Mouse (Mus musculus) G1E (cell line): Measurements from ENCODE around the gene Tex26. TPM values are rescaled to one million over a fixed set of nuclear protein-coding genes. Genes with fewer than 3 reads are reported as not detected.

Experiments used
- ATAC-seq: 2 replicates; pipeline ENCODE4 v1.8.0; 2016; ENCODE audit warnings: mild to moderate bottlenecking; ENCODE audit not compliant: insufficient number of reproducible peaks, poor library complexity, low FRiP score, severe bottlenecking; ENCODE audit errors: extremely low read depth
- DNase-seq: peaks from one replicate; pipeline ENCODE4 v3.0.0; 2012; ENCODE audit warnings: low spot score
- H3K27me3 ChIP-seq: 2 replicates; pipeline ENCODE4 v1.6.1; 2012; ENCODE audit warnings: mild to moderate bottlenecking, low read length, inconsistent platforms; ENCODE audit not compliant: insufficient read depth
- H3K36me3 ChIP-seq: replicated peaks from 2 replicates; pipeline ENCODE3; 2012; ENCODE audit warnings: mild to moderate bottlenecking, inconsistent platforms
- H3K4me1 ChIP-seq: 2 replicates; pipeline ENCODE4 v1.6.1; 2012; ENCODE audit warnings: low read depth, low read length, inconsistent platforms, mixed read lengths; ENCODE audit not compliant: insufficient read depth
- H3K4me3 ChIP-seq: 2 replicates; pipeline ENCODE4 v1.5.1; 2012; ENCODE audit warnings: low read depth, mild to moderate bottlenecking, inconsistent platforms, low read length, moderate library complexity, mixed read lengths
- H3K9me3 ChIP-seq: replicated peaks from 2 replicates; pipeline ENCODE4 v1.6.1; 2012; ENCODE audit warnings: inconsistent platforms
- CTCF ChIP-seq: IDR thresholded peaks from 2 replicates; pipeline ENCODE4 v1.5.1; 2012; ENCODE audit warnings: low read depth, low read length, inconsistent platforms, mixed read lengths
- GATA1 ChIP-seq: IDR thresholded peaks from 2 replicates; pipeline ENCODE4 v1.6.1; 2012; ENCODE audit warnings: borderline replicate concordance, low read length, inconsistent platforms, mixed read lengths
- GATA2 ChIP-seq: IDR thresholded peaks from 2 replicates; pipeline ENCODE4 v1.6.1; 2012; ENCODE audit warnings: low read depth, low read length, inconsistent platforms, borderline replicate concordance
- POLR2AphosphoS5 ChIP-seq: IDR thresholded peaks from 2 replicates; pipeline ENCODE4 v1.6.1; 2012; ENCODE audit warnings: low read depth, low read length, inconsistent platforms; ENCODE audit not compliant: insufficient replicate concordance
- TAL1 ChIP-seq: conservative IDR thresholded peaks from 2 replicates; pipeline ENCODE4 v1.6.1; 2012; ENCODE audit warnings: low read depth, low read length, inconsistent platforms, mixed read lengths
- polyA plus RNA-seq: library from polyadenylated mRNA; stranded (reverse); fragments of >175 nt; gene quantifications from 2 replicates; pipeline ENCODE4 v1.2.3, GENCODE M21; 2012
- total RNA-seq, 2 experiments: library from RNA; stranded (forward) in 1 of 2; stranded (reverse) in 1 of 2; fragments of 200-1000 nt in 1 of 2; fragments of >200 nt in 1 of 2; fragmentation: Nextera tagmentation in 1 of 2; gene quantifications; 2 replicates each; pipeline ENCODE4 v1.2.3; 2014 to 2017

Gene Tex26
- total and polyA plus RNA-seq, 3 experiments: 0.44 TPM; not detected in 2

GRCm38 (mm10) chr5:149489136-149489535 is 49.7 kb downstream of the Tex26 start:
- no peaks in the 10 kb centered on the region for H3K27me3 ChIP-seq
- TF ChIP-seq GATA2 (no peak), GATA1 (no peak), CTCF (no peak), POLR2AphosphoS5 (no peak), TAL1 (no peak)
- peaks cover 70% of the 10 kb centered on the region for H3K9me3 ChIP-seq
- H3K36me3 ChIP-seq: no peaks in the 10 kb centered on the region
- ATAC-seq (no peak), DNase-seq (no peak)
- H3K4me1 ChIP-seq: no peaks in the 10 kb centered on the region
- H3K4me3 ChIP-seq: no peak overlapping the region

DNA sequence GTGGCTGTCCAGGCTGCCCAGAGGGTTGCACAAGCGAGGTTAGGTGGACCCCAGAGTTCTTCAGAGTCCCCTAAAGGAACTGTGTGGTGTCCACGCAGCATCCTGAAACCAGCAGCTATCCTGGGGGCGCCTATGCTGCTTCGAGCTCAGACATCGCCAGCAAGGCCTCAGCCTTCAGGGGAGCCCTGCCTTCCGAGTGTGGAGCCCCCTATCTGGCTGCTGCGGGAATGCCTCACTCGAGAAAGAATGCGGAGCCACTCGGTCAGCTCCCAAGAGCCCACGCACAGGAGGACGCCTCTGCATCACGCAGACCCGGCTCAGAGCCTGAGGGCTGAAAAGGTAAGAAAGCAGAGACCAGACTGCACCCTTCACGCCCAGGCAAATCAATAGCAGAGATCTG is 50.8 kb downstream of the Tex26 start:
- H3K4me1 ChIP-seq: no peaks in the 10 kb centered on the region
- no peaks in the 10 kb centered on the region for H3K36me3 ChIP-seq
- no peaks in the 10 kb centered on the region for H3K27me3 ChIP-seq
- TF ChIP-seq CTCF: no peak
- no peak for TF ChIP-seq GATA1
- no peak for TF ChIP-seq GATA2
- H3K9me3 ChIP-seq: peaks cover 70% of the 10 kb centered on the region
- DNase-seq (no peak), ATAC-seq (no peak)
- H3K4me3 ChIP-seq: no peak overlapping the region; the same call in 1 of the 2 replicates

DNA sequence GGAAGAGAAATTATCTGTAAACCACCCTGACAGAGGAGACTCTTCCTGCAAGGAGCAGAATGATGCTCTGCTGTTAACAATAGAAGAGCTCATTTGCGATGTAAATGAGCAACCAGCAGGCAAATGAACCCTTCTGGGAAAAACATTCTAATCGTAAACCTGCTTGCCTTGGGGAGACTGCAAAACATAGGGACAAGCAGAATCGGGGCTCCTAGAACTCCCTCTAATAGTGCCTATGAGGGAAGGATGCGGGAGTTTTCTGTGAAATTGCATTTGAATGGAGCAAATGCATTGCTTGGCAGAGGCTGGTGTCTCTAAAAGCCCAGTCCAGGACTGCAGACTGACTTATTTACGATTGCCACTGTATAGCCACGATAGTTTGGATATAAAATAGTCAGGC is 56.2 kb downstream of the Tex26 start:
- H3K4me3 ChIP-seq: no peak overlapping the region
- ATAC-seq: no peak

DNA sequence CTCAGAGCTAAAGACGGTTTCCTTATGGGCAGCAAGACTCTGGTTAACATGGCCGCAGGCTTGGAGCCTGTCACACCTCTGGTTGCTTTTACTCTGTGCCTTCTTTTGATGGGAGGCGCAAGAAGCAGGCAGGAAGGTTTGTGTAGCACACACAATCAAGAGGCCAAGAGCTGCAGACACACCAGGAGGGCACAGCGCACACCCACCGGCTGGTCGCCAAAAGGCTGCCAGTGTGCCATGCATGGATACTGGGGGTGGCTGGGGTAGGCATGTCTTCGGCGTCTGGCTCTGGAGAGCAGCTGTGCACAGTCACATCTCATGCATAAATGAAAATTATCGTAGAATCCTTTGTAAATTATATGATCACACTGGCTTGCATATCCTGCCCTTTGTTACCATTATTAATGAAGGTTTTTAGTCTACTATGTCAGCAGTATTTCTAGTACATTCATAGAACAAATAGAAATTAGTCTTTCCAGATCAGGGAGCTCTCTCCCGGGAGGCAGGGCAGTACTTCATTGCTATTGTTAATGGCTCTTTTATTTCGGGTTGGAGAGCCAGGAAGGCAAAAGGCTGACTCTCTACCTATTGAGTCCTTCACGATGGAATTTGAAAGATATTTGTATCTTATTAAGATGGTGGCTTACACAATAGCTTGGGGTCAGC is 57.1 kb downstream of the Tex26 start:
- Histone ChIP-seq H3K4me3 (no peak overlapping the region), H3K27me3 (no peaks in the 10 kb centered on the region), H3K36me3 (no peaks in the 10 kb centered on the region), H3K9me3 (peaks cover 56% of the 10 kb centered on the region), H3K4me1 (no peaks in the 10 kb centered on the region)
- ATAC-seq (no peak), DNase-seq (no peak)
- no peak for TF ChIP-seq GATA2
- TF ChIP-seq TAL1: no peak
- no peak for TF ChIP-seq GATA1
- no peak for TF ChIP-seq CTCF
- TF ChIP-seq POLR2AphosphoS5: no peak

More for the DNA sequence above, 56.2 kb downstream of the Tex26 start:
- TF ChIP-seq GATA2 (no peak), POLR2AphosphoS5 (no peak), TAL1 (no peak), GATA1 (no peak), CTCF (no peak)
- Histone ChIP-seq H3K4me1 (no peaks in the 10 kb centered on the region), H3K27me3 (no peaks in the 10 kb centered on the region), H3K9me3 (peaks cover 58% of the 10 kb centered on the region), H3K36me3 (no peaks in the 10 kb centered on the region)
- DNase-seq: no peak

DNA sequence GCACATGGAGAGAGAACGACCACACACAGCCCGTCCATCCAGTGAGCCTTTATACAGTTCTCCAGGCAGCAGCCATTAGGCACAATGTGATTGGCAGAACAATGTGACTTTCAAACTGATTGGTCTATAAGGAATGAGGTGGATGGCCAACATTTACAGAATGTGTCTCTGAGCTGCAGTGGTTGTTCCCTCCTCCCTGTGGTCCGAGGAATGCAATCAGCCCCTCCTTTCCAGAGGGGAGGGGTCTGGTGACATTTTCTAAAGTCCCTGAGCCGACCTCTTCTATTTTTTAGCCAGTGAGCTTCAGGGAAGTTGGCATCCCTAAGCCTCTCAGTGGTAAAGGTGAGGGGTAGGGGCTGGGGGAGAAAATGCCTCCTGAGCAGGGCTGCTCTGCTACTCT is 60.5 kb downstream of the Tex26 start:
- no peak for DNase-seq
- peaks cover 57% of the 10 kb centered on the region for H3K9me3 ChIP-seq
- no peak for ATAC-seq
- no peaks in the 10 kb centered on the region for H3K27me3 ChIP-seq
- no peaks in the 10 kb centered on the region for H3K4me1 ChIP-seq
- TF ChIP-seq GATA2 (no peak), CTCF (no peak), TAL1 (no peak), POLR2AphosphoS5 (no peak), GATA1 (no peak)
- H3K4me3 ChIP-seq: no peak overlapping the region
- H3K36me3 ChIP-seq: no peaks in the 10 kb centered on the region

GRCm38 (mm10) chr5:149503423-149504175 is 64.1 kb downstream of the Tex26 start:
- no peak overlapping the region for H3K4me3 ChIP-seq
- TF ChIP-seq CTCF (no peak), GATA2 (no peak), TAL1 (no peak), GATA1 (no peak), POLR2AphosphoS5 (no peak)
- DNase-seq: no peak
- no peak for ATAC-seq
- no peaks in the 10 kb centered on the region for H3K36me3 ChIP-seq
- H3K9me3 ChIP-seq: peaks cover 67% of the 10 kb centered on the region
- no peaks in the 10 kb centered on the region for H3K27me3 ChIP-seq
- H3K4me1 ChIP-seq: no peaks in the 10 kb centered on the region
